Mouse (Mus musculus) cortical plate, adult 2 months (tissue): ENCODE data around the gene Jade3. TPM values are rescaled to one million over a fixed set of nuclear protein-coding genes. Genes with fewer than 3 reads are reported as not detected.

Experiments used
- H3K27ac ChIP-seq: fragments of 200-500 bp; 2 replicates; pipeline ENCODE4 v1.5.1; 2012; ENCODE audit warnings: low read length, control low read depth, inconsistent platforms; ENCODE audit not compliant: insufficient read depth
- H3K4me1 ChIP-seq: fragments of 200-500 bp; 2 replicates; pipeline ENCODE4 v1.6.1; 2011; ENCODE audit warnings: low read length; ENCODE audit not compliant: control insufficient read depth, insufficient read depth
- H3K4me3 ChIP-seq: fragments of 200-500 bp; 2 replicates; pipeline ENCODE4 v1.5.1; 2011; ENCODE audit warnings: mild to moderate bottlenecking, low read length, control low read depth; ENCODE audit not compliant: insufficient read depth
- CTCF ChIP-seq: fragments of 200-500 bp; IDR thresholded peaks from 2 replicates; pipeline ENCODE4 v1.5.1; 2011; ENCODE audit warnings: mild to moderate bottlenecking, control low read depth, low read length; ENCODE audit not compliant: insufficient read depth; ENCODE audit errors: extremely low read depth
- POLR2A ChIP-seq: fragments of 200-500 bp; IDR thresholded peaks from 2 replicates; pipeline ENCODE4 v1.6.1; 2011; ENCODE audit warnings: mild to moderate bottlenecking, low read length, control low read depth; ENCODE audit not compliant: insufficient read depth; ENCODE audit errors: extremely low read depth
- polyA plus RNA-seq: library from polyadenylated mRNA; depleted of rRNA; stranded (reverse); fragments of >200 nt; gene quantifications from 2 replicates; pipeline ENCODE4 v1.2.3, GENCODE M21; 2012; rRNA removed

The Jade3 gene
- polyA plus RNA-seq, 1 experiment = 5.0 TPM

- TF ChIP-seq POLR2A (no peak), CTCF (no peak)
Observed at GRCm38 (mm10) chrX:20543867-20544266, 118.4 kb downstream of the Jade3 start.

DNA sequence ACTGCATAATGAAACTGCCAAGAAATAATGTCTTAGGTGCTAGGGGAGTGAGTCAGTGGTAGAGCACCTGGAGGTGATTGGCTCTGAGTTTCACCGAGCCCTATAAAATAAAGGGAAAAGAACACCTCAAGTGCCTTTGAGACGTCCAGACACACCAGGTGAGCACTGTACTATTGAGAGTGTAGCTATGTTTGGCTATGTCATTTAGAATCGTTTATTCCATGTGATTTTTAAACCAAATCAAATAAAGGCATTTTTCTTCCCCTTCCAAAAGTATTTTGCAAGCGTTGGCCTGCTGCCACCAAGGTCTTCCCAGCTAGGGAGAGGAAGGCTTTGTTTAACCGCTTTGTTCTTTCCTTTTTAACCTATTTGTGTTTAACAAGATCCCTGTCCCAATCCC is 122.1 kb downstream of the Jade3 start:
- TF ChIP-seq POLR2A (no peak), CTCF (no peak)
- no peak overlapping the region for H3K27ac ChIP-seq
- no peaks in the 10 kb centered on the region for H3K4me1 ChIP-seq
- no peak overlapping the region for H3K4me3 ChIP-seq

More at GRCm38 (mm10) chrX:20543867-20544266, 118.4 kb downstream of the Jade3 start:
- no peak overlapping the region for H3K4me3 ChIP-seq
- H3K27ac ChIP-seq = no peak overlapping the region
- no peaks in the 10 kb centered on the region for H3K4me1 ChIP-seq

- TF ChIP-seq POLR2A (no peak), CTCF (no peak)
Observed at GRCm38 (mm10) chrX:20548011-20548879, 122.8 kb downstream of the Jade3 start.

DNA sequence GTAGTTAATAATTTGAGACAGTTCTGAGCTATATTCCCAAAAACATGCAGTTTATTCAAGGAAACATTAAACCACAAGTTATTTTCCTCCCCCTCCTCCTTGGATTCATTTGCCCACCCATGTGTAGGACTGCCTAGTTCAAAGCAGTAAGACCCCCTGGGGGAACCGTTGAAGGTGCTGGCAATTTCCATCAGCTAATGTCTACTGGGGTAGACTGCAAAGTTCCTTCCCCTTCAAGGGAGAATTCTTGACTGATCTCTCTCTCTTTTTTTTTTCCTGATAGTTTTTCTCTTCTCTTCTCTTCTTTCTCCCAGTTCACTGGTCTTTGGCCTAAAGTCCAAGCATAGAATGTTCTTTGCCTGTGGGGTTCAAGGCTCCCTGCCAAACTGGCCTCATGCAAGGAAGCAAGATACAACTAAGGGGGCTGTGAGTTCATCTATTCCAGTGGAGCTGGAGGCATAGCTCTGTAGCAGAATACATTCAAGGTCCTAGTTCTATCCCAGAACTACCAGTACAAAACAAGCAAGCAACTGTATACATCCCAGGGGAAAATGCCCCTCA is 123.5 kb downstream of the Jade3 start:
- Histone ChIP-seq H3K27ac (no peak overlapping the region), H3K4me3 (no peak overlapping the region), H3K4me1 (no peaks in the 10 kb centered on the region)
- no peak for TF ChIP-seq CTCF
- no peak for TF ChIP-seq POLR2A

More at GRCm38 (mm10) chrX:20548011-20548879, 122.8 kb downstream of the Jade3 start:
- Histone ChIP-seq H3K27ac (no peak overlapping the region), H3K4me1 (no peaks in the 10 kb centered on the region), H3K4me3 (peak overlapping the region; percentile 17)

DNA sequence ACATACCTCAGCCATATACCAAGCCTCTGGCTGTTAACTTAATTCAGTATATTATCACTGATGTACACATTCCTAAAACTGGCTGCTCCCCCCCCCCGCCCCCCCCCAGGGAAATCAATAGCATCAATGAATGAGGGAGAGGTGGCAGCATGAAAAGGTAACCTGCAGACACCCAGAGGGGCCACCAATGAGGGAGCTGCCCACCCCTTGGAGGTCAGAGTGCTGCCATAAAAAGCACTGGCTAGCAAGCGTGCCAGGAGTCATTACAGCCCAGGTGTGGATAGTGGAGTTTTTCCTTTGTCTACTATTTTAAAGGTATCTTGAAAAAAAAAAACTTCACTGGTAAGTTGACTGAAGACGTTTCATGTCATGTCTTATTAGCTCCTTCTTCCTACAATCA is 124.0 kb downstream of the Jade3 start, which contains the start of gene Rgn:
TSS of gene Rgn (plus strand) at position 256 of the 400 bp plus-strand sequence.
- no peak for TF ChIP-seq CTCF
- no peak for TF ChIP-seq POLR2A
- H3K4me3 ChIP-seq = no peak within 1 kb of the TSS

GRCm38 (mm10) chrX:20552199-20552598 is 126.7 kb downstream of the Jade3 start:
- Histone ChIP-seq H3K27ac (no peak overlapping the region), H3K4me1 (no peaks in the 10 kb centered on the region), H3K4me3 (no peak overlapping the region)
- TF ChIP-seq CTCF (no peak), POLR2A (no peak)

More for the DNA sequence above, 124.0 kb downstream of the Jade3 start, which contains the start of gene Rgn:
- H3K27ac ChIP-seq = no peak within 1 kb of the TSS
- H3K4me1 ChIP-seq = no peaks in the 10 kb centered on the region

- no peak overlapping the region for H3K4me3 ChIP-seq
- no peaks in the 10 kb centered on the region for H3K4me1 ChIP-seq
- no peak overlapping the region for H3K27ac ChIP-seq
- TF ChIP-seq CTCF = no peak
- TF ChIP-seq POLR2A = no peak
Observed at GRCm38 (mm10) chrX:20561846-20562245, 136.4 kb downstream of the Jade3 start.

GRCm38 (mm10) chrX:20563941-20564340 is 138.5 kb downstream of the Jade3 start:
- TF ChIP-seq CTCF = no peak
- TF ChIP-seq POLR2A = no peak
- H3K4me3 ChIP-seq = no peak overlapping the region
- no peaks in the 10 kb centered on the region for H3K4me1 ChIP-seq
- no peak overlapping the region for H3K27ac ChIP-seq

Other genes starting within 250 kb of the Jade3 start
- 12.6 and 13.7 TPM in 2 replicates for gene Slc9a7, start 133.9 kb upstream of the Jade3 start, polyA plus RNA-seq
- gene Rp2, start 61.2 kb upstream of the Jade3 start, polyA plus RNA-seq = 8.2 and 8.4 TPM in 2 replicates
- gene Rgn, start 124.1 kb downstream of the Jade3 start, polyA plus RNA-seq = 0.15 and 0.17 TPM in 2 replicates
- 52.9 and 54.3 TPM in 2 replicates for gene Rbm10, start 191.8 kb downstream of the Jade3 start, polyA plus RNA-seq
- gene Ndufb11, start 191.9 kb downstream of the Jade3 start, polyA plus RNA-seq = 196 and 210 TPM in 2 replicates
- 254 and 256 TPM in 2 replicates for gene Uba1, start 232.6 kb downstream of the Jade3 start, polyA plus RNA-seq